Mouse (Mus musculus) urinary bladder, postnatal 4 days (tissue): Measurements from ENCODE around the gene Slc39a11.

ENCODE experiments used
- DNase-seq, 2 experiments: peaks; one replicate each; pipeline ENCODE4 v3.0.0; 2021 to 2022; ENCODE audit warnings: low spot score in 2 of 2

The Slc39a11 gene

DNA sequence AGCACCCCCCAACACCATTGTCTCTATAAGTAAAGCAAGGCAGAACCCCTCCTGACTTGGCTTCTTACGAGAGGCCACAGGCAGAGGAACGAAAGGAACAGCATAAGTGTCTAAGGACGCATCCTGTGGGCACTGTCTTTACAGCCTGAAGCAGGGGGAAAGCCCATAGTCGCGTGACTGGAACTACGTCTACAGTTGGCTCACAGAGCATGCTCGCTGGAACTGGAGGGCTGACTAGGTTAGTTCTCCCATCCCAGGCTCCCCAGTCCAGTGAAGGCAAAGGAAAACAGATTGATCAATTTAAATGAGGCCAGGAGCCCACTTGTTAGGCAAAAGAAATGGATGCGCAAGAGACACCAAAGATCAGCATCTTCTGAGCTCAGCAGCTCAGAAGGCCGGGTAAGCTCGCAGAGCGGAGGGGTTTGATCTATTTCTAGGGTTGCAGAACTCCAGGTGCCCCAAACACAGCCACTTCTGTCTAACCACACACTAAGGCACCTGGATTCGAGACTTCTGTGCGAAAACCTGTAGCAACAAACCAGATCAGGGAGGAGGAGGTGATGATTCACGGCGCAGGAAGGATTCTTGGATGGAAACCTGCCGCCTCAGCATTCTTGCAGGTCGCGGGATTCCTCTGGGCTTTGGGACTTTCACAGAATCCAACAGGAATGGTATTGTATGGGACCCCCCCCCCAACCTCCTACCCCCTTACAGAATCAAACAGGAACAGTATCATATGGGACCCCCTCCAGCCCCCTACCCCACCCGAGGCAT lies 453.5 kb downstream of the Slc39a11 start:
- DNase-seq: no peak
